Mouse (Mus musculus): ENCODE measurements around the gene C2cd2l.

DNA sequence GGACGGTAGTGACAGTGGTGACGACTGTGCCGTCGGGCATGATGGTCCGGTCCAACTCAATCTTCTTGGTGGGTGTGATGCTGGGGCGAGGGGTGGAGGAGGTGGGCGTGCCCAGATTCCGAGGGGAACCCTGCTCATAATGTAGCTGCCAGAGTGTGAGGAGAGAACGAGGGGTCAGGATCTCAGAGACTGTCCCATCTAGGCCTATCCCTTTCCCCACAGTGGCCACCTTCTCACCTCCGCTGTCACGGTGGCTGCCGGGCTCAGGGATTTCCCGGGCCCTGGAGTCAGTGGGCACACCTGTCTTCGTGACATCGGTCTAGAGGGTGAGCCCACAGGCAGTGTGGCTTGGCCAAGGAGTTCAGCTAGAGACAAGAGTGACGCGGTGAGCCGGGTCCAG is 5.2 kb downstream of the C2cd2l start:
- TF ChIP-seq CTCF (IDR thresholded peaks at IDR 0.05; ENCODE audit: low read depth), result no peak
- no peak for TF ChIP-seq EP300 (optimal IDR thresholded peaks at IDR 0.05)

Measured in stomach, postnatal 0 days (tissue).